Mouse (Mus musculus) midbrain, embryonic 11.5 days (tissue): ENCODE results near the gene Phf20. TPM values are rescaled to one million over a fixed set of nuclear protein-coding genes. Genes with fewer than 3 reads are reported as not detected.

Experiments
- ATAC-seq: fragments of 200-750 bp; cut with Nextera tagmentation; 2 replicates; pipeline ENCODE4 v1.8.0; 2017; ENCODE audit warnings: moderate TSS enrichment, moderate library complexity; ENCODE audit not compliant: low FRiP score
- DNase-seq: peaks from one replicate; pipeline ENCODE4 v3.0.0; 2015; ENCODE audit warnings: low spot score; ENCODE audit errors: missing footprints
- H3K27ac ChIP-seq: fragments of 300-500 bp; sonication (generic); 2 replicates; pipeline ENCODE4 v1.5.1; 2014; ENCODE audit warnings: low read depth, low read length
- H3K27me3 ChIP-seq: fragments of 300-500 bp; sonication (generic); 2 replicates; pipeline ENCODE4 v1.6.1; 2014; ENCODE audit warnings: mild to moderate bottlenecking, low read length, moderate library complexity, mixed read lengths; ENCODE audit not compliant: control insufficient read depth, insufficient read depth
- H3K36me3 ChIP-seq: fragments of 300-500 bp; sonication (generic); 2 replicates; pipeline ENCODE4 v1.6.1; 2014; ENCODE audit warnings: mild to moderate bottlenecking, low read length, moderate library complexity, mixed read lengths; ENCODE audit not compliant: control insufficient read depth, insufficient read depth
- H3K4me1 ChIP-seq: fragments of 300-500 bp; sonication (generic); 2 replicates; pipeline ENCODE4 v1.6.1; 2014; ENCODE audit warnings: low read length; ENCODE audit not compliant: control insufficient read depth, insufficient read depth
- H3K4me2 ChIP-seq: fragments of 300-500 bp; sonication (generic); 2 replicates; pipeline ENCODE4 v1.6.1; 2014; ENCODE audit warnings: mild to moderate bottlenecking, moderate library complexity
- H3K4me3 ChIP-seq: fragments of 300-500 bp; sonication (generic); 2 replicates; pipeline ENCODE4 v1.5.1; 2014; ENCODE audit warnings: low read depth, low read length
- H3K9ac ChIP-seq: fragments of 300-500 bp; sonication (generic); 2 replicates; pipeline ENCODE4 v1.6.1; 2014; ENCODE audit warnings: low read length
- H3K9me3 ChIP-seq: fragments of 300-500 bp; sonication (generic); 2 replicates; pipeline ENCODE4 v1.6.1; 2016; ENCODE audit warnings: low read length; ENCODE audit not compliant: control insufficient read depth
- WGBS: fragments of 180-500 bp; shearing (Covaris S2); extraction: QIAGEN DNeasy Blood & Tissue Kit; methylation state at CpG from one replicate; pipeline ENCODE4 v1.1.7; 2014; 5-methylcytosine and 5-hydroxymethylcytosine counted together
- polyA plus RNA-seq: library from polyadenylated mRNA; unstranded; fragments of >200 nt; fragmentation: Nextera tagmentation; extraction: Ambion mirVana; gene quantifications from 2 replicates; pipeline ENCODE4 v1.2.1, GENCODE M21; 2014

Phf20 gene
- polyA plus RNA-seq, 1 experiment from 2014 or later: 91.4 TPM

- ATAC-seq (no peak), DNase-seq (no peak)
- Histone ChIP-seq H3K9me3 (no peaks in the 10 kb centered on the region), H3K27me3 (no peaks in the 10 kb centered on the region), H3K4me3 (no peak overlapping the region), H3K4me1 (peaks cover 4% of the 10 kb centered on the region), H3K9ac (no peak overlapping the region), H3K4me2 (no peak overlapping the region), H3K27ac (no peak overlapping the region), H3K36me3 (no peaks in the 10 kb centered on the region)
Measured at GRCm38 (mm10) chr2:156194571-156194970, 1.7 kb upstream of the Phf20 start.

DNA sequence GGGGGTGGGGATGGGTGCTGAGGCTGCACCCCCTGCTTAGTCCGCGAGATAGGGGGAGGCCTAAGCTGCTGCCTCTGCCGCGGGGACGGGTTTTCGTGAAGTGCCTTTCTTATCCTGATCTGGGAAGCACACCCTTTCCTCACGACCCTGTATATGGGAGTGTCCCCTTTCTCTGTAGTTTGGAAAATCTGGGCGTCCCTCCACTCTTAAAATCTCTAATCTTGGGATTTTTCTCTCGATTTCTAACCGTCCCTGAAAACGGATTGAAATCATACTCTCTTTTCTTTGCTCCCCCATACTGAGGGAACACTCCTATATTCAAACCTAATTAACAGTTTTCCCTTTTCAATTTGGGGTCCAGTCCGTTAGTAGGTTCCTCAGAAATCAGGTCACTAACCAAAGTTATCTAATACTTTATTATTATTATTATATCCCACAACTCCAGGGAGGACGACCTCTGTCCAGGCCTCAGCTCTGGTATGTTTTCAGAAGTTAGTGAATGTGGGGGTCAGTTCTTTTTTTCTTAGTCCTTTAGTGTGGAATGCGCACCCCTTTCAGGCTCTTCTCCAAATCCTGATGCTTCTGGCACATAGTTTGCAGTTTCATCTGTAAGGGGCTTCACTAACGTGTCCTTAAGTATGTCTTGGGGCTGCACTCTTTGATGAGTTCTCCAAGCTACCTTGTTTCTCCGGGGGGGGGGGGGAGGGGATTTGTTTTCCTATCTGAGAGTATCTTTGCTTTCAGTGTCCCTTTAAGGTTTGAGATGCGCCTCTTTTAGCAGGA is 1.1 kb downstream of the Phf20 start:
- Histone ChIP-seq H3K27ac (peak overlapping the region; percentile 89), H3K36me3 (peaks cover 9% of the 10 kb centered on the region; the same call in 1 of the 2 replicates), H3K4me1 (peaks cover 4% of the 10 kb centered on the region), H3K4me3 (peak overlapping the region; percentile 67), H3K9me3 (no peaks in the 10 kb centered on the region), H3K9ac (peak overlapping the region; percentile 85), H3K4me2 (peak overlapping the region; percentile 56), H3K27me3 (no peaks in the 10 kb centered on the region)
- 6% methylated on average over 17 of the region's 17 CpGs for WGBS
- DNase-seq (peak; percentile 87), ATAC-seq (no peak)

DNA sequence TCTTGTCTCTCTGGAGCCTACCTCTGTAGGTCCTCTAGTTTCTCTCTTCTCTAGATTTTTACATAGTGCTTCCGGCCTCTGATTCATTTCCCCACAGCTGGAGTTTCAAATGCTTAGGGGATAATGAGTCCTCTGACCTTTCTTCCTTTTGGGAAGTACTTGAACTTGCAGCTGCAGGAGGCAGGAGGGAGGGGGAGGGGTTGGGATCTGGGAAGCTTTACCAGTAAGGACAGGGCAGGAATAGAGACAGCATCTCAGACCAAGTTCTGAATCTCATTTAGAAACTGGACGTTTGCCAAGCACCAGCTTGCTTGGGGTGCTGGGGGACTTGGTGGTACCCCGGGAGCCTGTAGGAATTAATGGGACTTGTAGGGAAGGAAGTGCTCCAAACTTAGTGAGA is 3.7 kb downstream of the Phf20 start:
- Histone ChIP-seq H3K36me3 (peaks cover 12% of the 10 kb centered on the region; the same call in 1 of the 2 replicates), H3K9ac (no peak overlapping the region), H3K9me3 (no peaks in the 10 kb centered on the region), H3K4me3 (no peak overlapping the region), H3K4me1 (peaks cover 4% of the 10 kb centered on the region), H3K27me3 (no peaks in the 10 kb centered on the region), H3K4me2 (no peak overlapping the region), H3K27ac (no peak overlapping the region)
- ATAC-seq (no peak), DNase-seq (no peak)
- WGBS: 79% methylated on average over 3 of the region's 3 CpGs

- WGBS: 94% methylated on average over 4 of the region's 4 CpGs
Measured at GRCm38 (mm10) chr2:156201486-156201885, 5.2 kb downstream of the Phf20 start.

GRCm38 (mm10) chr2:156202848-156203437 is 6.7 kb downstream of the Phf20 start:
- no peak for DNase-seq
- Histone ChIP-seq H3K27ac (no peak overlapping the region), H3K4me3 (no peak overlapping the region), H3K36me3 (peaks cover 12% of the 10 kb centered on the region; the same call in 1 of the 2 replicates), H3K9me3 (no peaks in the 10 kb centered on the region), H3K27me3 (no peaks in the 10 kb centered on the region), H3K4me2 (no peak overlapping the region), H3K4me1 (peaks cover 1% of the 10 kb centered on the region), H3K9ac (no peak overlapping the region)
- no peak for ATAC-seq
- 86% methylated on average over 3 of the region's 3 CpGs for WGBS

More at GRCm38 (mm10) chr2:156201486-156201885, 5.2 kb downstream of the Phf20 start:
- no peaks in the 10 kb centered on the region for H3K9me3 ChIP-seq
- no peak for DNase-seq
- H3K9ac ChIP-seq: no peak overlapping the region
- no peak overlapping the region for H3K4me3 ChIP-seq
- no peaks in the 10 kb centered on the region for H3K27me3 ChIP-seq
- no peak overlapping the region for H3K4me2 ChIP-seq
- no peak overlapping the region for H3K27ac ChIP-seq
- peaks cover 4% of the 10 kb centered on the region for H3K4me1 ChIP-seq
- H3K36me3 ChIP-seq: peaks cover 12% of the 10 kb centered on the region; the same call in 1 of the 2 replicates
- ATAC-seq: no peak

DNA sequence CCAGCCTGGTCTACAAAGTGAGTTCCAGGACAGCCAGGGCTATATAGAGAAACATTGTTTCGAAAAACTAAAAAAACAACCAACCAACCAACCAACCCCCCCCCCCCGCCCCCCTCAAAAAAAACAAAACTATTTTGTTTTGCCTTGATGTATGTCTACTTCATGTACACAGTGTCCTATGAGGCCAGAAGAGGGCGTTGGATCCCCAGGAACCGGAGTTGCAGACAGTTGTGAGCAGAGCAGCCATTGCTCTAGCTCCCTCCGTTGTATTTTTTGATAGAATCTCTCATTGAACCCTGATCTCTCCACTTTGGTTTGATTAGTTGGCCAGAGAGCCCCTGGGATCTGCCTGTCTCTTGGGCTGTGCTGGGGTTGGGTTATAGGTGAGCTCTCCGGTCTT is 7.7 kb downstream of the Phf20 start:
- Histone ChIP-seq H3K4me3 (no peak overlapping the region), H3K36me3 (peaks cover 12% of the 10 kb centered on the region; the same call in 1 of the 2 replicates), H3K4me1 (no peaks in the 10 kb centered on the region), H3K27ac (no peak overlapping the region), H3K4me2 (no peak overlapping the region), H3K27me3 (no peaks in the 10 kb centered on the region), H3K9ac (no peak overlapping the region), H3K9me3 (no peaks in the 10 kb centered on the region)
- ATAC-seq (no peak), DNase-seq (no peak)
- WGBS: 90% methylated on average over 6 of the region's 6 CpGs

GRCm38 (mm10) chr2:156217786-156218185 is 21.5 kb downstream of the Phf20 start:
- no peaks in the 10 kb centered on the region for H3K36me3 ChIP-seq
- DNase-seq: no peak

DNA sequence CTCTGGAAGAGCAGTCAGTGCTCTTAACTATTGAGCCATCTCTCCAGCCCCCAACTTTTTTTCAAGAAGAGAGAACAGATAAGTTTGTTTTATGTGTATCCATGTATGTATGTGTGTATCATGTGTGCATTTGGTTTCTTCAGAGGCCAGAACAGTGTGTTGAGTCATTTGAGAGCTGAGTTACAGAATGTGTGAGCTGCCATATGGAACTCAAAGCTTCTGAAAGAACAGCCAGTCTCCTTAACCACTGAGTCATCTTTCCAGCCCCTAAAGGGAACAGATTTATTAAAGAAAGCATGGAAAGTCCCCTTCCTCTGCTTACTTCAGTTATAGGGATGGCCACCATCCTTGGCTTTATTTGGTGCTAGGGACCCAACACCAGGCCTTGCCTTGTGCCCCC is 25.8 kb downstream of the Phf20 start:
- H3K36me3 ChIP-seq: peaks cover 11% of the 10 kb centered on the region; the same call in 1 of the 2 replicates
- H3K4me2 ChIP-seq: no peak overlapping the region
- ATAC-seq: no peak
- no peaks in the 10 kb centered on the region for H3K4me1 ChIP-seq
- H3K27ac ChIP-seq: no peak overlapping the region
- no peak overlapping the region for H3K9ac ChIP-seq
- DNase-seq: no peak
- H3K4me3 ChIP-seq: no peak overlapping the region
- H3K27me3 ChIP-seq: no peaks in the 10 kb centered on the region
- H3K9me3 ChIP-seq: no peaks in the 10 kb centered on the region

More at GRCm38 (mm10) chr2:156217786-156218185, 21.5 kb downstream of the Phf20 start:
- Histone ChIP-seq H3K27me3 (no peaks in the 10 kb centered on the region), H3K9ac (no peak overlapping the region), H3K4me3 (no peak overlapping the region), H3K4me2 (no peak overlapping the region), H3K9me3 (no peaks in the 10 kb centered on the region), H3K4me1 (no peaks in the 10 kb centered on the region), H3K27ac (no peak overlapping the region)
- no peak for ATAC-seq
- 58% methylated on average over 1 of the region's 1 CpGs for WGBS

DNA sequence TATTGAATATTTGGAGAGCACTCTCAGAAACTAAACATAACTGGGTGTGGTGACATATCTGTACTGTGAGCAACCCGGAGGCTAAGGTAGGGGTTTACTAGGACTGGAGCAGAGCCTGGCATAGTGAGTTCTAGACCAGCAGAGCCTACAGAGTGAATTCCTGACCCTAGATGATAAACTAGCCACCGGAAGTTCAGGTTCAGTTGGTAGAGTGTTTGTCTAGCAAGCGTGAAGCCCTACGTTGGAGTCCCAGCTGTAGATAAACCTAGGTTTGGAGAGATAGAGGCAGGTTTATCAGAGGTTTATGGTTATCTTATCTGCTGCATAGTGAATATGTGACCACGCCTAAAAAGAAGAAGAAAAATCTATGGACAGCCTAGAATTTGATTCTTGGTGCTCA is 27.8 kb downstream of the Phf20 start:
- Histone ChIP-seq H3K9me3 (no peaks in the 10 kb centered on the region), H3K9ac (no peak overlapping the region), H3K4me1 (no peaks in the 10 kb centered on the region), H3K4me3 (no peak overlapping the region), H3K4me2 (no peak overlapping the region), H3K27ac (no peak overlapping the region), H3K27me3 (no peaks in the 10 kb centered on the region), H3K36me3 (peaks cover 11% of the 10 kb centered on the region; the same call in 1 of the 2 replicates)
- WGBS: 93% methylated on average over 5 of the region's 5 CpGs
- DNase-seq (no peak), ATAC-seq (no peak)
